Mouse (Mus musculus) kidney, postnatal 4 days (tissue): ENCODE data around the gene Pih1d2.

Experiments
- DNase-seq, 2 experiments: peaks; one replicate each; pipeline ENCODE4 v3.0.0; 2021; ENCODE audit warnings: mixed read lengths in 2 of 2

Gene Pih1d2

GRCm38 (mm10) chr9:50616766-50617603 lies at the start of gene Pih1d2, which contains the start of gene Nkapd1:
Gene Pih1d2, plus strand, starts transcription at chr9:50617321.
Gene Nkapd1, minus strand, starts transcription at chr9:50617464.
- DNase-seq: peak; percentile 92 to 93

- DNase-seq: no peak
Observed at GRCm38 (mm10) chr9:50567372-50567771, 49.7 kb upstream of the Pih1d2 start.

GRCm38 (mm10) chr9:50567881-50568280 lies 49.2 kb upstream of the Pih1d2 start:
- DNase-seq: no peak

GRCm38 (mm10) chr9:50569599-50570525 lies 47.3 kb upstream of the Pih1d2 start:
- DNase-seq: no peak

DNA sequence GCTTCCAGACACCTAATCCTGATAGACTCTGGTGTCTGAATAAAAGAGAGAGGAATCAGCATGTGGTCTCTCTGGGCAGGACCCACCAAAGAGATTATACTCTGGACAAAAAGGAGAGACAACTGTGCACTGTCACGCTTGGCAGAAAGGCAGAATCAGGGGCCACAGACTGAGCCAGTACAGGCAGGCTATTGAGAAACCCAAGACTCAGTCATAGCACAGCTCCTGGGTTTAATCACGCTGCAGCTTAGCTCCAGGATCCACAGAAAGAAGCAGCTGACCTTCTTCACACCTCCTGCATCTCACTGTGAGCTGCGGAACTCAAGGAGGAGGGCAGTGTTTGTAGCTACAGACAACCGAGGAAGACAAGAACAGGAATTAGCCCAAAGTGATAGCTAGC lies 36.8 kb upstream of the Pih1d2 start:
- no peak for DNase-seq

GRCm38 (mm10) chr9:50585145-50585818 lies 31.8 kb upstream of the Pih1d2 start:
- DNase-seq: peak; percentile 40 to 62

GRCm38 (mm10) chr9:50586955-50587354 lies 30.2 kb upstream of the Pih1d2 start:
- DNase-seq: no peak

DNA sequence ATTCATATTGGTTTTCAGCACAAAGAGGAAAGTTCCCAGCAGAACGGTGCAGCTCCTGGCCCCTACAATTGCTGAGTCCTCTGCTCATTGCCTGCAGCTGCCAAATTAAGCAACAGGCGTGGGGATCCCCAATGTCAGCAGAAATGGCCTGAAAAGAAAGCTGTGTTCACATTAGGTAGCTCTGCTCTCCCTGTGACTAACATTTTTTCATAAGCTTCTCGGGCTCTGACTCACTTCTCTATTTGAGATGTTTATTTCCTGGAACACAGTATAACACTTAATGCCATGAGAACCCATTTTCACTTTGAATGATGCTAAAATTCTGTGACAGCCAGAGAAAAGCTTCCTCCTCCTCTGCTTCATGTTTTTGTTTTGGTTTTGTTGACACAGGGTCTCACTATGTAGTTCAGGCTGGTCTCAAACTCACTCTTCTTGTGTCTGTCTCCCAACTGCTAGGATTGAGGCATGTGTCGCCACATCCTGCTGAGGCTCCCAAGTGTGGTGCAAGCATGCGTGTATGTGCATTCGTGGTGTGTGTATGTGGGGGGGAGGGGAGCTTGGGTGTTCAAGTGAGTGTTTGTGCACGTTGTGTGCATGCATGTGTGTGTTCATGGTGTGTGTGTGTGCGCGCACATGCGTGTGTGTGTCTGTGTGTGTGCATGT lies 26.1 kb upstream of the Pih1d2 start:
- no peak for DNase-seq

DNA sequence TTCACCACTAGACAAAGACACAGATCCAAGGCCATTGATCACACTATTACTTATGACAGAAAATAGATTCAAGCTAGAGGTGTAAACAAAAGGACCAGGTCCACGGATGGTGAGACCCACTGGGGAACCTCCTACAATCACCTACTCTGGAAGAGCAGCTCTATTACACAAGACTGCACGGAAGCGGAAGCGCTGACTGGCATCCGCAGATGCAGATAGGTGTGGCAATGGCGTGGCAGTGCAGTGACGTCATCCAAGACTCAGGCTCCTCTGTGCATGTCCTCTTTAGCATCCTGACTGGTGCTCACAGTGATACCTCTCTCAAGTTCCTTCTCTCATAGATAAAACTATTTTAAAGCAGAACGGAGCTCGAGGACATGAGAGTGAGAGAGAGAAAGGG lies 24.2 kb upstream of the Pih1d2 start:
- no peak for DNase-seq

DNA sequence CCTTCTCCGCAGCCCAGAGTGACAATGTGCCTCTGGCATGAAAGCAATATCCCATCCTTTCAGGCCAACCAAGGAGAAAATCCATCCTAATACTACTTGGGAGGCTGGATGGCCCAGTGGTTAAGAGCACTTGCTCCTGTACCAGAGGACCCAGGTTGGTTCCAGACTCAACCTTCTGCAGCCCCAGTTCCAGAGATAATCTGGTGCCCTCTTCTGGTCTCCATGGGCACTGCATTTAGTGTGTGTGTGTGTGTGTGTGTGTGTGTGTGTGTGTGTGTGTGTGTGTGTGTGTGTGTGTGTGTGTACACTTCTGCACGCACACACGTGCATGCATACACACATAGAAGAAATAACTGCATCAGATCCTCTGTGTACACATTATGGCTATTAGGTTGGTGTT lies 23.6 kb upstream of the Pih1d2 start:
- peak; percentile 52 to 63 for DNase-seq

- DNase-seq: peak in 1 of 2 experiments; percentile 35
Observed at GRCm38 (mm10) chr9:50594794-50595417, 22.2 kb upstream of the Pih1d2 start.

GRCm38 (mm10) chr9:50596973-50597372 lies 20.1 kb upstream of the Pih1d2 start:
- DNase-seq: no peak

- no peak for DNase-seq
Observed at GRCm38 (mm10) chr9:50601536-50601935, 15.6 kb upstream of the Pih1d2 start.

DNA sequence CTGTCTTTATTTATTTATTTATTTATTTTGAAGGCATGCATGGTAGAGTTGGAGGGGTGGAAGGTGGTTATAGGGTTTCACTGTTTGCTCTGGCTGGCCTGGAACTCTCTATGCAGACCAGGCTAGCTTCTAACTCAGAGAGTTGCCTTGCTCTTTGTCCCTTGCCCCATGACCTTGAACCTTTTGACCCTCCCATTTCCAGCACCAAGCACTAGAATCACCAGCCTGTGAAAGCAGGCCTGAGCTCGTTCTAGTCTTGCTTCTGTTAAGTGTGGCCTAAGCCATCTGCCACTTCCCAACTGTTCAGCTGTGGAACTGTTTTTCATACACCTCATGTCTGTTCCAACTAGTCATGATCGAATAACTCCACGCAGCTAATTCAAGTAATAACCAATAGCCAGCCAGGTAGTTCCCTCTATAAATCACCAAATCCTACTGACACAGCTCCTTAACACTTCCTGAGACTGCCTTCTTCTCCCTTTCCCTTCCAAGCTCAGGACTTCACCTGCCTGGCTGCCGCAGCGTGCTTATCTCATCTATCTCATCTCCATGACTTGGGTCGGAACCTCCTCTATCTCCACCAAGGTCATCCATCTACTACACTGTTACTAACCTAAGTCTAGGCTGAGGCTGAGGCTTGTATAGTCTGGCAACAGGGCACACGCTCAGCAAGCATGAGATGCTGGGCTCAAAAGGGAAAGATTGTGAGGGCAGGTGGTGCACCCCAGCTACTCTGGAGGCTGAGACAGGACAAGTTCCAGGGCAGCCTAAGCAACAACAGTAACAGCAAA lies 14.9 kb upstream of the Pih1d2 start:
- no peak for DNase-seq

DNA sequence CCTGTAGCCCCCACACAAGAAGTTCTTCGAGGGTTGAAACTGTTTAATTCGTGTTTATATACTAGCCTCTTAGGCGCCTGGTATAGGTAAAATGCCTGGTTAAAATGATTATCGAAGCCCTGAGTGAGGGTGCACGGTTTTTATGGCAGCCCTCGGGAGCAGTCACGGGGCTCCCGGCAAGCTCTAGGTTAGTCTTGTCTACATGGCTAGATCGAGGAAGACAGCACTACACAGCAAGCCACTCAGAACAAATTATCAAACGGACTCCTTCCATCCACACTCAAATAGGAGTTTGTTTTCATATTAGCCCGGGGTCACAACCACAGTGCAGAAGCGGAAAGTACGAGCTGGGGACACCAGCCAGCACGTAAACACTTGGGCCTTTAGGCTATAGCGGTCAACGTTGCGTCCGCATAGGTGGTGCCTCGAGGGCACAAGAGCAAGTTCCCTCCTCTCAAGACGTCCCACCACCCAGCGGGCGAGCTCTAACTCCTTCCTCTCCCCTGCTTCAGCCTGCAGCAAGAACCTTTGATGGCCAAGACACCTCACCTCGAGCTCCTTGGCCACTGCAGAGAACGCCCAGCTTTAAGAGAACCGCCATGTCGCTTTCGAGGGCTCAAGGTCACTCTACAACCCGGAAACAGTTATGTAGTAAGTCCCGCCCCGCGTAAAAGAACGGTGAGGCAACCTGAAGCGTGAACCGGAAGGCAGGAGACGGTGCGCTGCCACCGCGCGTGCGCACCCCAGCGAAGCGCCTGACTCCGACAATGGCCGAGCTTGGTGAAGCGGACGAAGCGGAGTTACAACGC lies 13.7 kb upstream of the Pih1d2 start, which contains the start of the genes Sdhd and Timm8b:
Gene Sdhd, minus strand, starts transcription at position 624 of the 809 bp plus-strand sequence.
Gene Timm8b, plus strand, starts transcription at position 722 of the 809 bp plus-strand sequence.
- DNase-seq: peak; percentile 92 to 96

- DNase-seq: no peak
Observed at GRCm38 (mm10) chr9:50603998-50604324, 13.2 kb upstream of the Pih1d2 start.

GRCm38 (mm10) chr9:50604338-50604737 lies 12.8 kb upstream of the Pih1d2 start:
- no peak for DNase-seq

DNA sequence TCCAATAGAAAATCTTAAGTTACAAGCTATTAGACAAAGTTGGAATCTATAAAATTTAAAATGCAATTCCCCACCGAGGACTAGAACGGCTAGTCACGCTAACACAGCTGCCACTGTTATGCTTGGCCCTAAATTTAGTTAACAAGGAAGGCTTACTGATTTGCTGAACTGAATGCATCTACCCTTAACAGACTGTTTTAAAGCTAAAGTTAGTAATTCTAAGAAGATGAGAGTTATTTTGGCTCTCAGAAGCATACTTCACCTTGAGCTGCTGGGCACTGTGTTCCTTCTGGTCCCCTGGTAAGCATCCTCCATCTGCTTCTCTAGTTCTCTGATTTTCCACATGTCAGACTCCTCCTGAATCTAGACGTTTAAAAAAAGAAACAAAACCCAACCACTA lies 5.0 kb upstream of the Pih1d2 start:
- no peak for DNase-seq

GRCm38 (mm10) chr9:50616161-50616560 lies 960 bp upstream of the Pih1d2 start:
- DNase-seq: no peak

- DNase-seq: no peak
Observed at GRCm38 (mm10) chr9:50617794-50618330, 741 bp downstream of the Pih1d2 start.
